Mouse (Mus musculus): ENCODE measurements around the gene Selenos. TPM values are rescaled to one million over a fixed set of nuclear protein-coding genes. Genes with fewer than 3 reads are reported as not detected.

The Selenos gene
- polyA plus RNA-seq, 1 experiment: not detected

DNA sequence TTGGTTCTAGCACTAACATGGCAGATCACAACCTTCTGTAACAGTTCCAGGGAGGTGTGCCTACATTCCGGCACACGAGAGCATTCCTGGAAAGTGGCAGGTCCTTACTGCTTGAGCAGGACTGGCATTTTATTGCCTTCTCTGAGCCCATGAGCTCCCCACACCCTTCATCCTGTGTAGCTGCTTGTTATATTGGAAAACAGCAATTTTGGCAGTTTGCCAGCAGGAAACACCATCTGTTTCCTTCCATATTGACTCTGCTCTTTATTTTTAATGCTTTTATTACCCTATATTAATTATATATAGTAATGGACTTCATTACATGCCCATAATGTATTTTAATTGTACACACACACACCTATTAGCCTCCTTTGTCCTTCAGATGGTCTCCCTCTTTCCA is 3.0 kb upstream of the Selenos start:
- Histone ChIP-seq H3K27ac (ENCODE audit: insufficient read depth, low read depth, low read length) (no peak overlapping the region), H3K4me1 (ENCODE audit: control insufficient read depth, insufficient read depth, low read length) (peaks cover 3% of the 10 kb centered on the region; the same call in 1 of the 2 replicates), H3K4me3 (ENCODE audit: insufficient read depth, low read depth, low read length) (no peak overlapping the region)
- TF ChIP-seq POLR2A (IDR thresholded peaks at IDR 0.05; ENCODE audit: insufficient read depth, low read depth, low read length) (no peak), CTCF (IDR thresholded peaks at IDR 0.05; ENCODE audit: insufficient read depth, low read depth, low read length) (no peak)
- WGBS: 59% methylated on average over 2 of the region's 2 CpGs

DNA sequence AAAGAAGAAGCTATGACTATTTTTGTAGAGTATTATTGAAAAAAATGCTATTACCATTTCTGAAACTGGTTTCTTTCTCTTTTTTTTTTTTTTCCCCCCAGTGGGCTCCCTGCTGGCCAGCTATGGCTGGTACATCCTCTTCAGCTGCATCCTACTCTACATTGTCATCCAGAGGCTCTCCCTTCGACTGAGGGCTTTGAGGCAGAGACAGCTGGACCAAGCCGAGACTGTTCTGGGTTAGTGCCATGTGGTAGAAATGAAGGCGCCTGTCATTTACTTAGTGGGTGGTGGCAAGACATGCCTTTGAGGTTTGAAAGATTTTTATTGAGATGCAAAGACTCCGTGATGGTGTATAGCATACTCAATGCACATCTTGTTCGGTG is 773 bp downstream of the Selenos start:
- Histone ChIP-seq H3K4me1 (ENCODE audit: control insufficient read depth, insufficient read depth, low read length) (peaks cover 3% of the 10 kb centered on the region; the same call in 1 of the 2 replicates), H3K27ac (ENCODE audit: insufficient read depth, low read depth, low read length) (no peak overlapping the region), H3K4me3 (ENCODE audit: insufficient read depth, low read depth, low read length) (peak overlapping the region; percentile 86)
- TF ChIP-seq CTCF (IDR thresholded peaks at IDR 0.05; ENCODE audit: insufficient read depth, low read depth, low read length) (no peak), POLR2A (IDR thresholded peaks at IDR 0.05; ENCODE audit: insufficient read depth, low read depth, low read length) (no peak)
- WGBS: 29% methylated on average over 5 of the region's 5 CpGs

DNA sequence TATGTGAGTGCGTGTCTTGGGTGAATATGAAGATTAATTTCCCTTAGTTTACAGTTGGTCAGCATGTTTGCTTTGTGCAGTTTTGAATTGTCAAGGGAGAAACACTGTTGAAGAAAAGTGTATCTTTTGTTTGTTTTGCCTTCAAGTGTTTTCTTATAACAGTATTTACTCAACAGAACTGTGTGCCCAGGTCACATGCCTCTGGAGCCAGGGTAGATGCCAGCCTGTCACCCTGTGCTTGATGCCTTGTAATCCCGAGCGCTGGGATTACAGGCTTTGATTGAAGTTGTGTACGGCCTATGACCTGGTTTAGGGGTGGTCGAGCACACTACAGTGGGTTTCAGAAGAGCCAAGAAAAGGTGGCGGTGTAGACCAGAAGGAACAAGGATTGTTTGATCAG is 4.3 kb downstream of the Selenos start:
- no peak overlapping the region for H3K27ac ChIP-seq (ENCODE audit: insufficient read depth, low read depth, low read length)
- H3K4me1 ChIP-seq (ENCODE audit: control insufficient read depth, insufficient read depth, low read length): peaks cover 10% of the 10 kb centered on the region
- H3K4me3 ChIP-seq (ENCODE audit: insufficient read depth, low read depth, low read length): no peak overlapping the region
- WGBS: 90% methylated on average over 6 of the region's 6 CpGs
- TF ChIP-seq CTCF (IDR thresholded peaks at IDR 0.05; ENCODE audit: insufficient read depth, low read depth, low read length): no peak
- no peak for TF ChIP-seq POLR2A (IDR thresholded peaks at IDR 0.05; ENCODE audit: insufficient read depth, low read depth, low read length)

DNA sequence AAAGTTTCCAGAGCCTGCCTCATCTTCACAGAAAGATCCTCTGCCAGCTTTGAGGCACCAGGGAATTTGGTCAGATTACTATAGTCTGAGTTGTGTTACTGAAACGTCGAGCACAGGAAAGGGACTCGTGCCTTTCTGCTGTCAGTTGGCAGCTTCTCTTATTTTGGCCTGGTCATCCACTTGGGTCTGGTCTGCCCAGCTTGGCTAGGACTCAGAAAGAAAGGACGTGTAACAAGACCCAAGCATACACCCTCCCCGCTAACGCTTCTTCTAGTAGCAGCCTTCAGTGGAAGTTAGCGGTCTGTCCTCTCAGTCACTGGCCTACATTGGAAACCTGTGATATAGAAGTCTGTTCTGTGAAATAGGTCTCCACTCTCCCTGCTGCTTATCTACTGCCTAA is 5.1 kb downstream of the Selenos start:
- Histone ChIP-seq H3K4me3 (ENCODE audit: insufficient read depth, low read depth, low read length) (no peak overlapping the region), H3K4me1 (ENCODE audit: control insufficient read depth, insufficient read depth, low read length) (peaks cover 10% of the 10 kb centered on the region), H3K27ac (ENCODE audit: insufficient read depth, low read depth, low read length) (no peak overlapping the region)
- 63% methylated on average over 7 of the region's 7 CpGs for WGBS
- no peak for TF ChIP-seq CTCF (IDR thresholded peaks at IDR 0.05; ENCODE audit: insufficient read depth, low read depth, low read length)
- TF ChIP-seq POLR2A (IDR thresholded peaks at IDR 0.05; ENCODE audit: insufficient read depth, low read depth, low read length): no peak

DNA sequence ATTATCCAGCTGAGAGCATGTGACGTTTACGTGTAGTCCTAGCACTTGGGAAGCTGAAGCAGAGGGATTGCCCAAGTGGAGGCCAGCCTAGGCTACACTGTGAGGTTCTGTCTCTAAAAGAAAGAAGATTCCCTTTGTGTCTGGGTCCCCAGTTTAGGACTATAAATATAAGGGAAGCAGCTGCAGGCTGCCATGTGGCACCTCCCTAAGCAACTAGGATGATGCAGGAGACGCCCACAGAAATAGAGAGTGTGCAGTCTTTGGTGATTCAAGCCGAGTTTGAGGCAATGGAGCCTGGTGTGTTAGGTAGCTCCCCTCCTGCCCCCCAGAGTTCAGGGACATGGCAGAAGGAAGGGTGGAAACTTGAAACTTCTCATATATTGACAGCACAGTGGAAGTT is 8.2 kb downstream of the Selenos start:
- Histone ChIP-seq H3K4me1 (ENCODE audit: control insufficient read depth, insufficient read depth, low read length) (peaks cover 7% of the 10 kb centered on the region), H3K27ac (ENCODE audit: insufficient read depth, low read depth, low read length) (peak overlapping the region; percentile 78), H3K4me3 (ENCODE audit: insufficient read depth, low read depth, low read length) (no peak overlapping the region)
- WGBS: 47% methylated on average over 4 of the region's 4 CpGs
- TF ChIP-seq POLR2A (IDR thresholded peaks at IDR 0.05; ENCODE audit: insufficient read depth, low read depth, low read length): no peak
- TF ChIP-seq CTCF (IDR thresholded peaks at IDR 0.05; ENCODE audit: insufficient read depth, low read depth, low read length): no peak

DNA sequence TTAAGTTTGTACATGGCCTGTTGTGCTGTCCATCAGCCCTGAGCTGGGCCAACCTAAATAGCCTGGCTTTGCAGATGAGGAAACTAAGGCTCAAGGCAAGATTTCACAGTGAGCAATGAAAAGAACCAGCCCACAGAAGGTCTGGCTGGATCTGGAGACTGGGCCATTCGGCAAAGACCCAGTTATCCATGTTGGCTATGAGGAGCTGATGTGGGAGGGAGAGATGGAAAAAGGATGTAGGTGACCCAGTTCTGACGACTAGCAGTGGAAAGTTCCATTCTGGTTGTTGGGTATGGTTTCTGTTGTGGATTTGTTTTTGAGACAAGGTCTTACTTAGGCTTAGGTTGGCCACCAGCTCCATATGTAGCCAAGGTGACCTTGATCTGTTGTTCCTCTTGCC is 8.6 kb downstream of the Selenos start:
- no peak overlapping the region for H3K27ac ChIP-seq (ENCODE audit: insufficient read depth, low read depth, low read length)
- peaks cover 7% of the 10 kb centered on the region for H3K4me1 ChIP-seq (ENCODE audit: control insufficient read depth, insufficient read depth, low read length)
- TF ChIP-seq CTCF (IDR thresholded peaks at IDR 0.05; ENCODE audit: insufficient read depth, low read depth, low read length) (no peak), POLR2A (IDR thresholded peaks at IDR 0.05; ENCODE audit: insufficient read depth, low read depth, low read length) (no peak)
- 70% methylated on average over 2 of the region's 2 CpGs for WGBS
- H3K4me3 ChIP-seq (ENCODE audit: insufficient read depth, low read depth, low read length): no peak overlapping the region

DNA sequence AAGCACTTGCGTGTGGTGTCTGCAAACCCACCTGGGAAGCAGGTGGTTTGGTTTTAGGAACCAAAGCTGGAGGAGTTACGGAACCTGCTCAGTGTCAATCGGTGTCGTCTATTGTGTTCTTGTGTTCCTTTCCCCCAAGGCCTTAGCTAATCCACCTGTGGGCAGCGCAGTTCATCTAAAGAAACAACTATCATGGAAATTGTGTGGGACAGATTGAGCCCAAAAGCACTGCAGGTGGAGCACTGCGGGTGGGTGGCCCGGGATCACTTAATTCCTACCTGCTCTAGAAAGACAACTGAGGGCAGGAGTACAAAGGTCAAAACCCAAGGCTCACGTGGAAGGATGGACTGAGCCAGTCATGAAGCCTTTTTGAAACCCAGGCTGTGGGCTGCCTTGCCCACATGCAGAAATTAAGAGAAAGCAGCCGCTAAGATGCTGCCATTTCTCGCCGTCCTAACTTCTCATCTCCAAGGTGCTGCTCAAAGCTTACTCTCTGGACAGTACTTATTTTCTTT is 11.3 kb downstream of the Selenos start:
- WGBS: 79% methylated on average over 11 of the region's 11 CpGs
- TF ChIP-seq CTCF (IDR thresholded peaks at IDR 0.05; ENCODE audit: insufficient read depth, low read depth, low read length) (no peak), POLR2A (IDR thresholded peaks at IDR 0.05; ENCODE audit: insufficient read depth, low read depth, low read length) (no peak)
- H3K4me1 ChIP-seq (ENCODE audit: control insufficient read depth, insufficient read depth, low read length): peaks cover 13% of the 10 kb centered on the region
- H3K27ac ChIP-seq (ENCODE audit: insufficient read depth, low read depth, low read length): no peak overlapping the region
- no peak overlapping the region for H3K4me3 ChIP-seq (ENCODE audit: insufficient read depth, low read depth, low read length)

DNA sequence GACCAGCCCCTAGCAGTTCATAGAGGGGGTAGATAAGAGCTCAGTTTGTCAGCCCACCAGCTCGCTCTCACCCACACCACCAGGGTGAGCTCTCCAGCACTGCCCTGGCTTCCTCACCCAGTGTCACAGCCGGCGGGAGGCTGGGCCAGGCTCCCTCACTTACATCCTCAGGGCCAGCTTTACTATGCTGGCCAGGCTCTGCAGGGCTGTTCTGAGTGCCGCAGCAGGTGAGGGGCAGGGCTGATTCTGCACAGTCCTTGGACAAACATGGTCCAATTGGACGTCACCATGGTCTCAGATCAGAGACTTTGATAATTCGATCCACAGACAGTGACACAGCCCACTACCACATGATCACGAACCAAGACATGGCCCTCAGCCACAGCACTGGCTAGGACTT is 12.1 kb downstream of the Selenos start:
- H3K27ac ChIP-seq (ENCODE audit: insufficient read depth, low read depth, low read length): no peak overlapping the region
- H3K4me3 ChIP-seq (ENCODE audit: insufficient read depth, low read depth, low read length): no peak overlapping the region
- 86% methylated on average over 7 of the region's 7 CpGs for WGBS
- H3K4me1 ChIP-seq (ENCODE audit: control insufficient read depth, insufficient read depth, low read length): peaks cover 18% of the 10 kb centered on the region
- TF ChIP-seq CTCF (IDR thresholded peaks at IDR 0.05; ENCODE audit: insufficient read depth, low read depth, low read length) (no peak), POLR2A (IDR thresholded peaks at IDR 0.05; ENCODE audit: insufficient read depth, low read depth, low read length) (no peak)

DNA sequence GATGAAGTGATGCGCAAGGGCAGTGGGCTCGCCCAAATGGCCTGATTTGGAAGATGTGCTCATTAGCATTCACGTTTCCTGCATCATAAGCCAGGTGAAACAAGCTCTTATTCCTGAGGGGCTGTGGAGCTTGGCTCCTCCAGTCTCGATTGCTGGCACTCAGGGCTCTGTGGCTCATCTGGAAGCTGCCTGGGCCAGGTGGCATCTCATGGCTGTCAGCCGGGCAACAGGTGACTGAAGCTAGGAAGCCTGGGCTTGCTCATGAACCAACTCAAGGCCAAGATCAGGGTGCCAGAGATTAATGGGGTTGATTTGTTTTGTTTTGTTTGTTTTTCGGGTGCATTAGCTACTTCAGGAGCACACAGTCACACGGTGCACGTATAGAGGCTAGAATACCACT is 13.2 kb downstream of the Selenos start:
- H3K4me3 ChIP-seq (ENCODE audit: insufficient read depth, low read depth, low read length): no peak overlapping the region
- WGBS: 94% methylated on average over 8 of the region's 8 CpGs
- peaks cover 14% of the 10 kb centered on the region for H3K4me1 ChIP-seq (ENCODE audit: control insufficient read depth, insufficient read depth, low read length)
- H3K27ac ChIP-seq (ENCODE audit: insufficient read depth, low read depth, low read length): no peak overlapping the region
- TF ChIP-seq CTCF (IDR thresholded peaks at IDR 0.05; ENCODE audit: insufficient read depth, low read depth, low read length) (no peak), POLR2A (IDR thresholded peaks at IDR 0.05; ENCODE audit: insufficient read depth, low read depth, low read length) (no peak)

DNA sequence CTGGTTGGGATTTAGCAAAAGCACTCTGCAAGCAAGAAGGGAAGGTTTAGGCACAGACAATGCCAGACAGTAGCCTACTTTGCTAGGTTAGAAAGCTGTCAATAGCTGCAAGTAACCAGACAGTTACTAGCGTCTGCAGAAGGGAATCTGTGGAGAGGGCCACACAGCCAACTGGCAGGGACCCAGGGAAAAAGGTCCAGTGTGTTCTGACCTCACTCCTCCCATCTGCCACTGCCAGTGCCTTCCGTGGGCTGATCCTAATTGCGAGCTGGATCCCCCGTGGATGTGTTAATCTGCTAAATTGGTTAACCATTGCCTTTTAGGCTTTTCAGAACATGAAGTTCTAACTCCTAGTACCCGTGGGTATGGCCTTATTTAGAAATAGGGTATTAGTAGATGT is 14.7 kb downstream of the Selenos start:
- WGBS: 40% methylated on average over 5 of the region's 5 CpGs
- Histone ChIP-seq H3K4me3 (ENCODE audit: insufficient read depth, low read depth, low read length) (no peak overlapping the region), H3K4me1 (ENCODE audit: control insufficient read depth, insufficient read depth, low read length) (peaks cover 10% of the 10 kb centered on the region), H3K27ac (ENCODE audit: insufficient read depth, low read depth, low read length) (no peak overlapping the region)
- TF ChIP-seq POLR2A (IDR thresholded peaks at IDR 0.05; ENCODE audit: insufficient read depth, low read depth, low read length) (no peak), CTCF (IDR thresholded peaks at IDR 0.05; ENCODE audit: insufficient read depth, low read depth, low read length) (no peak)

Measured in olfactory bulb, adult 2 months (tissue).